Mouse (Mus musculus) frontal cortex, adult 2 months (tissue): ENCODE data around the gene E2f6. TPM values are rescaled to one million over a fixed set of nuclear protein-coding genes. Genes with fewer than 3 reads are reported as not detected.

Experiments used
- DNase-seq, 2 experiments: peaks; one replicate each; pipeline ENCODE4 v3.0.0; 2022; ENCODE audit warnings: low spot score in 1 of 2; ENCODE audit errors: extremely low spot score in 1 of 2
- polyA plus RNA-seq: library from polyadenylated mRNA; depleted of rRNA; stranded (reverse); fragments of >200 nt; gene quantifications from 2 replicates; pipeline ENCODE4 v1.2.3, GENCODE M21; 2012; rRNA removed

E2f6 gene
- polyA plus RNA-seq, 1 experiment, result 37.9 TPM

GRCm38 (mm10) chr12:16870405-16871068 is 59.8 kb downstream of the E2f6 start:
- no peak for DNase-seq

DNA sequence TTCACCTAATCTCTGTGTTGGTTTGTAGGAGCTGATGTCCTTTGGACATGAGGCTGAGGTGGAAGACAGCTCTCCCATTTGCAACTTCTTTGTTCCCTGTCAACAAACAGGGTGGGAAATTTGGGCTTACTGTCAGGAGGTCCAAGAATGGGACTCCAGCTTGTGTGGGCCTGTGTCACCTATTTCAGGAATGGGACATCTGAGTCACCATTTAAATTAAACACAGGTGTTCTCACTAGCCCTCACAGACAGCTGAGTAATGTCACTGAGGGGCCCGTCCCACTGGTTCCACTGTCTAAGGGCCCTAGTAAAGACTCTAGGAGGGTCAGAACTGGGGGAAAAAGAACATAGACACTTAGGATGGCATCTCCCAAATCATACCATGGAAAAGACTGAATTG is 61.2 kb downstream of the E2f6 start:
- DNase-seq, result no peak

- no peak for DNase-seq
Observed at GRCm38 (mm10) chr12:16872926-16873464, 62.2 kb downstream of the E2f6 start.

GRCm38 (mm10) chr12:16873549-16873948 is 62.8 kb downstream of the E2f6 start:
- DNase-seq, result no peak

GRCm38 (mm10) chr12:16874086-16874485 is 63.3 kb downstream of the E2f6 start:
- no peak for DNase-seq

DNA sequence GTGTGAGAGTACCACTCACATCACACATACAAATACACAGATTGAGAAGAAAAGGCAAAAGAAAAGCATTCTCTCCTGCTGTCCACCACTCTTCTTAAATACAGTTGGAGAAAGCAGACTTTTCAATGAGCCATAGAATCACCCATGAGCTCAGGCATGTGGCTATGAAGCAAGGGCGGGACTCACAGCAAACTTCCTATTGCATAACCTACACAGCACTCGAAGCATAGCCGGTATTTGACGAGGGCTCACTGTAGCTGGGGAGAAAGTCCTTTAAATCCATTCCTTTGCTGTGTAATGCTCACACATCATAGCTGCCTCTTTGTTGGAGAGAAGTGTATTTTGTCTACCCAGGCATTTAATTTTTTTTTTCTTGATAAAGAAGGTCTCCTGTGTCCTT is 64.5 kb downstream of the E2f6 start:
- DNase-seq, result no peak

DNA sequence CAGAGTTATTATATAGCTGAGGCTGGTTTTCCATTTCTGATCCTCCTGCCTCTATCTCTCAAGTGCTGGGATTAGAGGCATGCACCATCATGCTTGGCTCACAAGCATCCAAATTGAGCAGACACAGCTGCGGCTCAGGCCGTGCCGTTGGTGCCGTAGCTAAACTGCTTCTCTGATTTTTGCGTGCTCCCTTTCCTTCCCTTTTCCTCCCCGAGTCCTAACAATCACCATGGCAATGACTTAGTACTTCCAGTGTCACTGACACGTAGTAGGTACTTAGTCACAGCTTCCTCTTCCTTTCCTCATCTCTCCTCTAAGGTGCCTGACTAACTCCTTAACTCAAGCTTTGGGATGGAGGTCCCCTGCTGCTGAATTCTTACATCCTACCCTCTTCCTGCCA is 64.9 kb downstream of the E2f6 start:
- DNase-seq, result no peak

DNA sequence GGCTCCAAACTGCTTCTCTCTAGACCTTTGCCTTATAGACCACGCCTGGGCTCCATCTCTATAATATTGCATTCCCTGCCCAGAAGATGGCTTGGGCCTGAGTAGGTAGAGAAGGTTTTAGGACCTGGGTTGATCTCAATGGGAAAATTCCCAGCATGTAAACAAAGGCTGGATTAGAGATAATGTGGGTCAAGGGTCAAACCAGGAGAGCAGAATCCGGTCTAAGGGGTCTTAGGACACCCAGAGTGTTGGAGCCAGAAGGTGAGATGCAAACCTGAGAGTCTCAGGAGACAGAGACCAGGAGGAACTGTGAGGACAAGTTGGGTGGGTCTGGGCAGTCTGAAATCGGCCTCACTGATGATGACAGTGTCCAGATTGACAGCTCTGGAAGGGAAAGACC is 65.9 kb downstream of the E2f6 start:
- no peak for DNase-seq

DNA sequence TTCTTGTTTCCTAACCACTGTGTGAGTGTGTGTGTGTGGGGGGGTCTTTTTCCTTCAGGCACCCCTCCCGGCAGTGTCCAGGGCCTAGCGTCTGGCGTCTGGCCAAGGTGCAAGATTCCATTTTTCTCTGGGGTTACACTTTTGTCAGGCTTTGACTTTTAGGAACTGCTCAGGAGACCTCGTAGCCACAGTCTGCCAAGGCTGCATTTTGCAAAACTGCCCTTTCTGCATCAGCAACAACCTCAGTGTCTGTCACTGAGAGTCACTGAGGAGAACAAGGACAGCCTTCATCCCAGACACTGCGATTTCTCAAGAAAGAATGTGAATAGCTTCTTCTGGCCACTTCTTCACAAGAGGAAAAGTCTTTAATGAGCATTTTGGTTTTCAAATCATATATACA is 66.4 kb downstream of the E2f6 start:
- no peak for DNase-seq

GRCm38 (mm10) chr12:16877679-16878078 is 66.9 kb downstream of the E2f6 start:
- DNase-seq, result no peak

DNA sequence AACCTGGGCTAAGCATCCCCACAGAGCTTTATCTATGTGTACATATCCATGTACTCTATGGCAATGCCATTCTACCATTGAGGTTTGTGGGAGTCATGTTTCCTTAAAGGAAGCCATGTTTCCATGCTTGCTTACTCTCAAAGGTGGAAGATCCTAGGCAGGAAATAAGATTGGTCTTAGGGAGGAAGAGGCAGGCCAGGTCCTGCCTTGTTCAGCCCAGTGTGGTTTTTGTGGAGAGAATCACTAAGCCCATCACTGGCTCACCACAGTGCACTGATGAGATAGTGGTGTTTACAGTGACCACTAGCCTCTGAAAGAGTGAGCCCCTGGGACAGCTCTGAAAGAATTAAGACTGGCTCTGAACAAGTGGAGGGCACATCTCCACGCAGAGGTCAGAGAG is 68.6 kb downstream of the E2f6 start:
- DNase-seq, result no peak

DNA sequence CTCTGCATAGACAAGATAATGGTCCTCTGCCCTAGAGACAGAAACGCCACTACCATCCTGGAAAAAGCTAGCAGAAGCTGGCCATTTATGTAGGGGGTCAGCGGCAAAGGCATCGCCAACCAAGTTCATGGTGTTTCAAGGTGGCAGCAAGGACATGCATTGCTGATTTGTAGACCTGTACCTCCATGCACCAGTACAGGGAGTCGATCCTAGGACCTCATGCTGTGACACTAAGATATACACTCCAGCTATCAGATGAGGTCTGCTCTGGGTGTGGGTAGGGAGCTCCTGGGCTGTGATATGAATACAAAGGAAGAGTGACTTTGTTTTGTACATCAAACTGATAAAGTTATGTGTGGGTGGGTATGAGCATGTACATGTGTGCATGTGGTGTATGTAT is 69.3 kb downstream of the E2f6 start:
- no peak for DNase-seq

GRCm38 (mm10) chr12:16882442-16882841 is 71.7 kb downstream of the E2f6 start:
- DNase-seq, result no peak

GRCm38 (mm10) chr12:16883111-16883510 is 72.3 kb downstream of the E2f6 start:
- DNase-seq, result no peak

GRCm38 (mm10) chr12:16884534-16884933 is 73.8 kb downstream of the E2f6 start:
- DNase-seq, result no peak

- no peak for DNase-seq
Observed at GRCm38 (mm10) chr12:16886354-16886753, 75.6 kb downstream of the E2f6 start.

Other genes with a start within 250 kb of the E2f6 start
- gene Lpin1, start 200.0 kb upstream of the E2f6 start, polyA plus RNA-seq, result 20.5 and 21.2 TPM in 2 replicates
- 273 and 311 TPM in 2 replicates for gene Ntsr2, start 157.6 kb upstream of the E2f6 start, polyA plus RNA-seq
- 2.8 and 3.2 TPM in 2 replicates for gene Greb1, start 10.1 kb upstream of the E2f6 start, polyA plus RNA-seq
- 39.7 and 42.3 TPM in 2 replicates for gene Rock2, start 83.9 kb downstream of the E2f6 start, polyA plus RNA-seq
- 1.4 and 1.7 TPM in 2 replicates for gene Pqlc3, start 189.4 kb downstream of the E2f6 start, polyA plus RNA-seq
- 0.76 and 0.88 TPM in 2 replicates for gene 2410004P03Rik, start 200.8 kb downstream of the E2f6 start, polyA plus RNA-seq